Mouse (Mus musculus) megakaryocyte, embryonic 14.5 days (primary cell): ENCODE results near the gene Gm37240.

ENCODE experiments used
- FLI1 ChIP-seq: IDR thresholded peaks from 2 replicates; pipeline ENCODE4 v1.6.1; 2012; ENCODE audit warnings: low read length, inconsistent platforms, mixed read lengths
- GATA1 ChIP-seq: IDR thresholded peaks from 3 replicates; pipeline ENCODE4 v1.6.1; 2012; ENCODE audit warnings: mixed read lengths, low read length, inconsistent platforms, borderline replicate concordance

GRCm38 (mm10) chr3:85746116-85746515, 141.2 kb downstream of the Gm37240 start:
- TF ChIP-seq GATA1 (no peak), FLI1 (no peak)
